Mouse (Mus musculus): ENCODE results near the gene Cdcp2. TPM values are rescaled to one million over a fixed set of nuclear protein-coding genes. Genes with fewer than 3 reads are reported as not detected.

Gene Cdcp2
- polyA plus RNA-seq (2012; rRNA removed): 0.03 and 0.08 TPM in 2 replicates

GRCm38 (mm10) chr4:107096841-107097373 lies at the start of gene Cdcp2:
TSS of gene Cdcp2 (plus strand) at chr4:107096891.
- peak; percentile 53 for DNase-seq (ENCODE audit: low read depth)
- TF ChIP-seq CTCF (IDR thresholded peaks at IDR 0.05; ENCODE audit: borderline replicate concordance, extremely low read depth, insufficient read depth, insufficient read length): no peak
- no peak for TF ChIP-seq POLR2A (IDR thresholded peaks at IDR 0.05; ENCODE audit: borderline replicate concordance, extremely low read depth, insufficient read depth, insufficient read length, poor library complexity, severe bottlenecking)

DNA sequence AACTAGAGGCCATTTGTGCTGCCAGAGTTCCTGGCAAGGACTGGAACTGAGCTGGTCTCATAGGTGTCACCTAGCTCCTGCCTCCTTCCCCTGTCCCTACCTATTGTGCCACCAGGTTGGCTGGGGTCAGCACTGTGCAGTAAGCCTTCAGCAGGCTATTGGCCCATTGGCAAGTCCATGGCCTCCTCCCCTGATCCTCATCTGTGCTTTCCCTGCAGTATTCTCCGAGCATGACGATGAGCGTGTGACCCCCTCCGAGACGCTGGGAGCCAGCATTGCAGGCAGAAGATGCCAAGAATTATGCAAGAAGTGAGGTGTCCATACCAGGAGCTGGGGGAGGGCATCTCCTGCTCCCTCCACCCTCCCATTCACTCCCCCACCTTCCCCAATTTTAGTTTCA lies 48.9 kb upstream of the Cdcp2 start:
- DNase-seq (ENCODE audit: low read depth): no peak
- TF ChIP-seq CTCF (IDR thresholded peaks at IDR 0.05; ENCODE audit: borderline replicate concordance, extremely low read depth, insufficient read depth, insufficient read length) (no peak), POLR2A (IDR thresholded peaks at IDR 0.05; ENCODE audit: borderline replicate concordance, extremely low read depth, insufficient read depth, insufficient read length, poor library complexity, severe bottlenecking) (no peak)

DNA sequence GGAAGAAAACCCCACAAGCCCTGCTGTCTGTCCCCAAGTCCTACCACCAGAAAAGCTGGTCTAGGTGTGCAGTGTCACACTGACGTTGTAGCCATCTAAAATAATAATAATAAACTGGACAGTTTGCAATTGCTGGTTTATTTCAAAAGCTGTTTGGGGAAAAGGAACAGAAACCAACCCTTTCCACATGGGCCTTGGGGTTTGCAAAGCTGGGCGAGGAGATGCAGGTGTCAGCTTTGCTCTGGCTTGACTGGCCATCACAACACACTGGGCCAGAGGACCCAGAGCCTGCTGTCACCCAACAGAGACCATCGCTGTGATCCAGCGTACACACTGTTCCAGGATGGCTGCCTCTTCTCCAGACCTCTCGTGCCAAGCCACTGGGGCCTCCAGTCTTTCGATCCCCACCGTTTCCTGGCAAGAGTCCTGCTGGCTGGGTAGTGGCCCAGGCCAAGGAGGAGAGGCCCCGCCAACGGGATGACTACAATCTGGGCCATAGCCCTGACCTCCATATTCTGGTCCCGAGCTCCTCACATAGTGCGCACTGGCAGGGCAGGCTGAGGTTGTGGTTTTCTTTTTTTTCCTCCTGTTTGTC lies 48.0 kb upstream of the Cdcp2 start:
- peak; percentile 18 for DNase-seq (ENCODE audit: low read depth)
- TF ChIP-seq POLR2A (IDR thresholded peaks at IDR 0.05; ENCODE audit: borderline replicate concordance, extremely low read depth, insufficient read depth, insufficient read length, poor library complexity, severe bottlenecking) (no peak), CTCF (IDR thresholded peaks at IDR 0.05; ENCODE audit: borderline replicate concordance, extremely low read depth, insufficient read depth, insufficient read length) (no peak)

DNA sequence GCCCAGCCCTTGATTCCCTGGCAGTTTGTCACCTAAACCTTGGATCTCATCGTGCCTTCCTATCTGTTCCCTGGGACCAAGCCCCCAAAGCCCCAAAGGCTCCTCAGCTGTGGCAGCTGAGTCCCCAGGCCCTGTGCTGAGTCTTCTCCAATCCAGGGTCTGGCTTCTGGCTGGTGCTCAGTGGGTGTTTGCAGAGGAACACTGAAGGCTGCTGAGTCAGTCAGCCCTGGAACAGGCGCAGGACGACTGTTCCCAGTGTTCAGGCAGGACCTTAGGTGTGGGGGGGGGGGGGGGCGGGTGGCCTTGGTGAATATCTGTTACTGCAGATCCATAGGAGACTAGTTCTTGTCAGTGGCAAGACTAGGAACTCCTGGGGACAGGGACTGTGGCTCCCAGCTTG lies 44.8 kb upstream of the Cdcp2 start:
- TF ChIP-seq POLR2A (IDR thresholded peaks at IDR 0.05; ENCODE audit: borderline replicate concordance, extremely low read depth, insufficient read depth, insufficient read length, poor library complexity, severe bottlenecking) (no peak), CTCF (IDR thresholded peaks at IDR 0.05; ENCODE audit: borderline replicate concordance, extremely low read depth, insufficient read depth, insufficient read length) (no peak)
- no peak for DNase-seq (ENCODE audit: low read depth)

- TF ChIP-seq POLR2A (IDR thresholded peaks at IDR 0.05; ENCODE audit: borderline replicate concordance, extremely low read depth, insufficient read depth, insufficient read length, poor library complexity, severe bottlenecking): no peak
- TF ChIP-seq CTCF (IDR thresholded peaks at IDR 0.05; ENCODE audit: borderline replicate concordance, extremely low read depth, insufficient read depth, insufficient read length): no peak
- no peak for DNase-seq (ENCODE audit: low read depth)
Measured at GRCm38 (mm10) chr4:107052962-107053553, 43.6 kb upstream of the Cdcp2 start.

GRCm38 (mm10) chr4:107056088-107056487 lies 40.6 kb upstream of the Cdcp2 start:
- no peak for DNase-seq (ENCODE audit: low read depth)
- no peak for TF ChIP-seq CTCF (IDR thresholded peaks at IDR 0.05; ENCODE audit: borderline replicate concordance, extremely low read depth, insufficient read depth, insufficient read length)
- TF ChIP-seq POLR2A (IDR thresholded peaks at IDR 0.05; ENCODE audit: borderline replicate concordance, extremely low read depth, insufficient read depth, insufficient read length, poor library complexity, severe bottlenecking): no peak

DNA sequence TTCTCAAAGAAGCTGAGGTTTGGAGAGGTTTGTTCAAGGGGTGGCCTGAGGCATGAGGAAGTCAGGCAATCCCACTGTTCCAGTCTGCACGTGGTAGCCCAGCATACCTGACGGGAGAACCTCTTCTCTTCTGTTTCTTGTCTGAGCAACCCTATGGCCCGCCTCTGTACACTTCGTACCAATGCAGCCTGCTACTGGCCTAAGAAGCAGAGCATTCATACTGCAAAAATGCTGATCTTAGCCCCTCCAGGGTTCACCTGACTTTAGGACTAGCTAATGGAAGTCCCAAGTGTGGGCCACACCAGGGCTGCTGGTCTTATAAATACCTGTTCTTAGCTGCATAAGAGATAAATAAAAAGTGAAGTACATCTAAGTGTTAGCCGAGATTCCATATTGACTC lies 38.3 kb upstream of the Cdcp2 start:
- TF ChIP-seq POLR2A (IDR thresholded peaks at IDR 0.05; ENCODE audit: borderline replicate concordance, extremely low read depth, insufficient read depth, insufficient read length, poor library complexity, severe bottlenecking) (no peak), CTCF (IDR thresholded peaks at IDR 0.05; ENCODE audit: borderline replicate concordance, extremely low read depth, insufficient read depth, insufficient read length) (no peak)
- no peak for DNase-seq (ENCODE audit: low read depth)

GRCm38 (mm10) chr4:107058781-107059180 lies 37.9 kb upstream of the Cdcp2 start:
- no peak for DNase-seq (ENCODE audit: low read depth)

DNA sequence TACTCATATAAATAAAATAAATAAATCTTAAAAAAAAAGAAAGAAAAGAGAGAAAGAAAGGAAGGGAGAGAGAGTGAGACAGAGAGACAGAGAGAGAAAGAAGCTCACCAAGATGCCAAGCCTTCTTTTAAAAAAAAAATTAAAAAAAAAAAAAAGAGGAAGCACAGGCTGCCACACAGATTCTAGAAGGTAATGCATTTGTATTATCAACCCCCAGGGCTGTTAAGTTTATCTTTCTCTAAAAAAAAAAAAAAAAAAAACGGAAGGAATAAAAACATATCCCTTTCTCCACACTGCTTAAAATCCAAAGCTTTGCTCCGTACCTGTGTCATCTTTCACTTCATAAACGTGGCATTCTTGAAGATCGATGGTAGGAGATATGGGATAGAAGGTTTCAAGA lies 35.1 kb upstream of the Cdcp2 start:
- no peak for DNase-seq (ENCODE audit: low read depth)
- TF ChIP-seq CTCF (IDR thresholded peaks at IDR 0.05; ENCODE audit: borderline replicate concordance, extremely low read depth, insufficient read depth, insufficient read length) (no peak), POLR2A (IDR thresholded peaks at IDR 0.05; ENCODE audit: borderline replicate concordance, extremely low read depth, insufficient read depth, insufficient read length, poor library complexity, severe bottlenecking) (no peak)

More at GRCm38 (mm10) chr4:107058781-107059180, 37.9 kb upstream of the Cdcp2 start:
- no peak for TF ChIP-seq CTCF (IDR thresholded peaks at IDR 0.05; ENCODE audit: borderline replicate concordance, extremely low read depth, insufficient read depth, insufficient read length)
- no peak for TF ChIP-seq POLR2A (IDR thresholded peaks at IDR 0.05; ENCODE audit: borderline replicate concordance, extremely low read depth, insufficient read depth, insufficient read length, poor library complexity, severe bottlenecking)

GRCm38 (mm10) chr4:107063214-107063613 lies 33.5 kb upstream of the Cdcp2 start:
- no peak for TF ChIP-seq POLR2A (IDR thresholded peaks at IDR 0.05; ENCODE audit: borderline replicate concordance, extremely low read depth, insufficient read depth, insufficient read length, poor library complexity, severe bottlenecking)
- no peak for TF ChIP-seq CTCF (IDR thresholded peaks at IDR 0.05; ENCODE audit: borderline replicate concordance, extremely low read depth, insufficient read depth, insufficient read length)
- peak; percentile 40 for DNase-seq (ENCODE audit: low read depth)

GRCm38 (mm10) chr4:107064394-107065098 lies 32.1 kb upstream of the Cdcp2 start:
- DNase-seq (ENCODE audit: low read depth): no peak
- TF ChIP-seq POLR2A (IDR thresholded peaks at IDR 0.05; ENCODE audit: borderline replicate concordance, extremely low read depth, insufficient read depth, insufficient read length, poor library complexity, severe bottlenecking) (no peak), CTCF (IDR thresholded peaks at IDR 0.05; ENCODE audit: borderline replicate concordance, extremely low read depth, insufficient read depth, insufficient read length) (no peak)

All from brain, embryonic 14.5 days (tissue).